Mouse (Mus musculus) liver, adult (tissue): Measurements from ENCODE around the gene Sertad2.

ENCODE experiments used
- GATA4 ChIP-seq: IDR thresholded peaks from 2 replicates; pipeline ENCODE4 v1.6.1; 2014; ENCODE audit warnings: mild to moderate bottlenecking, low read length; ENCODE audit not compliant: insufficient replicate concordance

Gene Sertad2

GRCm38 (mm10) chr11:20559951-20560642 is 17.0 kb downstream of the Sertad2 start:
- TF ChIP-seq GATA4 = no peak

- TF ChIP-seq GATA4 = no peak
Measured at GRCm38 (mm10) chr11:20561323-20562002, 18.4 kb downstream of the Sertad2 start.

GRCm38 (mm10) chr11:20565057-20565456 is 22.0 kb downstream of the Sertad2 start:
- TF ChIP-seq GATA4 = no peak

DNA sequence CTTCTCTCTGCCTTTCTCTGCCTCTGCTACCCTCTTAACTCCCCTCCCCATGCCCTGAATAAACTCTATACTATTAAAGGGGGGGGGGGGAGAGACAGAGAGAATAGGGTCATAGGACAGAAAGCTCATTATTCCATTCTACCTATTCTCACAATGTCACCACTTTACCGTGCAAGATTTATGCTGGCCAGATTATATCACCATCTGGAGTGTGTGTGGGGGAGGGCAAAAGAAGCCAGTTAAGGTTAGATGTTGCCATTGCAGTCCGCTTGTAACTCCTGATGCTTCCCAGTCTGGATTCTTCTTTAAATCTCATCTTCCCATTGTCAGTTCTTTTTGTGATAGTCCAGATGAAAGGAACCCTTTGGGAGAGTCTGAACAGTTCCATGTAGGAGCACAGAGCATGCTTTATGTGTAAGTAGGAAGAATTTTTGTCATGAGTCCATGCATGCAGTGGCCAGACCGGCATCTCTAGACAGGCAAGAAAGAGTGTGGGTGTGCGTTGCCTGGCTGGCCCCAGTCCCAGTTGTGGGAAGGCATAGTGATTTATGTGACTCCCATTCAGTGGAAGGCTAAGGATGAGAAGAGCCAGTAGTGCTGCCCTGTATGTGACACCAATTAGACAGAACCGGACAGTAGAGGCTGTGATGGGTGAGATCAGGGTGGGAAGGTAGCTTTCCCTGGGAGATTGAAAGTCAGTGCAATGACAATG is 28.8 kb downstream of the Sertad2 start:
- TF ChIP-seq GATA4 = no peak

DNA sequence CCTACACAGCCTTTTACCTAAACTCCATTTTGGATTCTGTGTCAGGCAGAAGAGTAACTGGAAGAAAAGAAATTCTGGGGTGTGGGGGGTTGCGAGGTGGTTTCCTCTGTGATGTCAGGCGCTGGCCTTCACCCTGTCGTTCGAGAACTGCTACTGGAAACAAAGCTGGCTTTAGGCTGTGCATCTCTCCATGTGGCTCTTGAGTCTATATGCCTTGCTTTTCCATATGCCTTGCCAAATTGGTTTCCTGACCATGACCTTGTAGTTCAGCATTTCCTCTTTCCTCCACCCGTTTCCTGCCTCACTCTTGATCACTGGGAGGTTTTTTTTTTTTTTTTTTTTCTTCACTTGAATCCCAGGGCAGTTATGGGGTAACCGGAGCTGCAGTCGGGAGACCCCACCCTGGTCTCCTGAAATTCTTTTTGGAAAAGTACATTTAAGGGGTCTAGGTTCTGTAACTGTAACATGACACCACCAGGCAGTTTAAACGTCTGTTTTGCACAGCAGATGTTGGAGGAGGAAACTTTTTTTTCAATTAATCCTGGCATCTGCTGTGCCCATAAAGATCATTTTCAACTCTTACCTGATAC is 33.1 kb downstream of the Sertad2 start:
- no peak for TF ChIP-seq GATA4

DNA sequence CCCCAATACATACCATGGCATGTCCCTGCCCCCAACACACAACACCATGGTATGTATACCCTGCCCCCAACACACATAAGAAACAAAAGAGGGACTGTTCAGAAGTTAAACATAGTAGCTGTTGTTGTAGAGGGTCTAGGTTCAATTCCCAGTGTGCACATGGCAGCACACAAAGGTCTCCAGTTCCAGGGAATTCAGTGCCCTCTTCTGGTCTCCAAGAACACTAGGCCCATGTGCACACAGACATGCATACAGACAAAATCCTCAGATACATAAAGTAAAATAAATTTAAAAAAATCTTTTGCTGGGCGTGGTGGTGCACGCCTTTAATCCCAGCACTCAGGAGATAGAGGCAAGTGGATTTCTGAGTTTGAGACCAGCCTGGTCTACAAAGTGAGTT is 39.7 kb downstream of the Sertad2 start:
- no peak for TF ChIP-seq GATA4

- TF ChIP-seq GATA4 = no peak
Measured at GRCm38 (mm10) chr11:20585297-20585696, 42.2 kb downstream of the Sertad2 start.

GRCm38 (mm10) chr11:20586180-20586579 is 43.1 kb downstream of the Sertad2 start:
- no peak for TF ChIP-seq GATA4

GRCm38 (mm10) chr11:20589393-20589792 is 46.3 kb downstream of the Sertad2 start:
- TF ChIP-seq GATA4 = no peak

- TF ChIP-seq GATA4 = no peak
Measured at GRCm38 (mm10) chr11:20592010-20592409, 49.0 kb downstream of the Sertad2 start.

- TF ChIP-seq GATA4 = no peak
Measured at GRCm38 (mm10) chr11:20594229-20595201, 51.5 kb downstream of the Sertad2 start.

DNA sequence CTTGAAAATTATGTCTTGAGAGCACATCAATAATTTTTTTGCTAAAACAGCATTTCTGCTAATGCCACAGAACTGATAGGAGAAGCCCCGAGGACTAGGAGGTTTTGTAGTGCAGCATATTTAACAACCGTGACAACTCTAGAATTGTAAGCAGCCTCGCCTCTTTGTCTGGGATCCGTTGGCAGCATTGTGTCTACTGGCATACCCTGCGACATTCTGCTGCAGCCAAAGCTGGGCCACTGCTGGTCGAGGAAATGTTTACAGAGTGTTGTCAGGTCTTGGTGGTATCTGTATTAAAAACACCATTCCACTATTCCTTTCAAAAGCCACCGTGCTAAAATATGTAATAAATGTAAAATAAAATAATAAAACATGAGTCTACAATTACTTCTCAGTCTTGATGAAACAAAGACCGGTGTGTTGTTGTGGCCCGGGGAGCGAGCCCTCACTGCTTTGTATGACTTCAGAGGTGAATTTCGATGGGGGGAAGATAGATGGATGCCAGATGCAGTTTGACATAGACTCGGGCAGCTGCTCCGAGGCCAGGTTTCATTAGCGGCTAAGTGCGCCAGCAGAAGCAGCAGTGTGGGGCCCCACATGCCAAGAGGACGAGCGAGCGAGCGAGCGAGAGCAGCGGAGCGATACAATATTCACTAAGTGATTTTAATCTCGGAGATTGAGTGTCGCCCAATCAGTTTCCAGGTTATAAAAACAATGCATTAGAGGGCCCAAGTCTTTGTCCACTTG is 60.2 kb downstream of the Sertad2 start:
- TF ChIP-seq GATA4 = no peak

DNA sequence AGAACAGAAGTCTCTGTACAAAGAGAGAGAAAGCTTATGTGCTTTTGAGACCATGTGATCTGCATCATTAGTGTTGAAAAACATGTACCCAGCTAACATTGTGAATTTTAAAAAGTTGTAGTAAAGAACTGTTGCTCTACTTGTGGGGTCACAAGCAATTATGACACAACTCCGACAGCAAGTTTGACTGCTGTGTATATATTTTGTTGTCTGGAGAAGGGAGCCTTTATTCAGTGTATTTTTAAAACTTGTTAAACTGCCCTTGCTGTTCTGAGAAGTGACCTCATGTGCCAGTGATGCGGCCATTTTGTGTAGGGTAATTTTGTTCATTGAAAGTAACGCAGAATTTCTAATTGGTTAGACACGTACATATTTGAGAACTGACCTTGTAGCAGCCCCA is 61.1 kb downstream of the Sertad2 start:
- no peak for TF ChIP-seq GATA4

DNA sequence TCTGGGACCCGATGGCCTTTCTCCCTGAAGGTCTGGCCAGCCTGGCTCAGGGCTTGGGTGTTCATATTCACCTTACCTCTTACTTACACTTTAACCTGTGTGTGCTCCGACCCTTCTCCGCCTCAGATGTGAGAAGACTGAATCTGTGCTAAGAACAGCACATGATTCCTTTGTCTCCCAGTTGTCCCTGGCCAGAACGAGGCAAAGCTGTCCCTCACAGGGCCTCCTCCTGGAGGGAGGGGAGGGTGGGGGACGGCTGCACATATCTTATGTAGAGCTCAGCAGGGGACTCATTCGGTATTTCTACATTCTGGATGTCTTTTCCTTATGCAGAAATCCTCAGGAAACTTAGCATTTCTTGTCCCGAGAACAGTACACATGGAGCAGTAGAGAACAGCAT is 62.6 kb downstream of the Sertad2 start:
- TF ChIP-seq GATA4 = no peak
